Mouse (Mus musculus) kidney, adult 2 months (tissue): ENCODE measurements around the gene Rangrf.
A peak's percentile ranks its signal among the peaks of the same experiment; 100 is the strongest.

ENCODE experiments used
- CTCF ChIP-seq: fragments of 200-500 bp; conservative IDR thresholded peaks from 2 replicates; pipeline ENCODE4 v1.5.1; 2011; ENCODE audit warnings: low read depth, mild to moderate bottlenecking, control low read depth, low read length, moderate library complexity, mixed read lengths; ENCODE audit not compliant: insufficient read depth, insufficient read length
- POLR2A ChIP-seq: fragments of 200-500 bp; IDR thresholded peaks from one replicate; pipeline ENCODE4 v1.6.1; 2011; ENCODE audit warnings: low read depth, low read length, control low read depth

DNA sequence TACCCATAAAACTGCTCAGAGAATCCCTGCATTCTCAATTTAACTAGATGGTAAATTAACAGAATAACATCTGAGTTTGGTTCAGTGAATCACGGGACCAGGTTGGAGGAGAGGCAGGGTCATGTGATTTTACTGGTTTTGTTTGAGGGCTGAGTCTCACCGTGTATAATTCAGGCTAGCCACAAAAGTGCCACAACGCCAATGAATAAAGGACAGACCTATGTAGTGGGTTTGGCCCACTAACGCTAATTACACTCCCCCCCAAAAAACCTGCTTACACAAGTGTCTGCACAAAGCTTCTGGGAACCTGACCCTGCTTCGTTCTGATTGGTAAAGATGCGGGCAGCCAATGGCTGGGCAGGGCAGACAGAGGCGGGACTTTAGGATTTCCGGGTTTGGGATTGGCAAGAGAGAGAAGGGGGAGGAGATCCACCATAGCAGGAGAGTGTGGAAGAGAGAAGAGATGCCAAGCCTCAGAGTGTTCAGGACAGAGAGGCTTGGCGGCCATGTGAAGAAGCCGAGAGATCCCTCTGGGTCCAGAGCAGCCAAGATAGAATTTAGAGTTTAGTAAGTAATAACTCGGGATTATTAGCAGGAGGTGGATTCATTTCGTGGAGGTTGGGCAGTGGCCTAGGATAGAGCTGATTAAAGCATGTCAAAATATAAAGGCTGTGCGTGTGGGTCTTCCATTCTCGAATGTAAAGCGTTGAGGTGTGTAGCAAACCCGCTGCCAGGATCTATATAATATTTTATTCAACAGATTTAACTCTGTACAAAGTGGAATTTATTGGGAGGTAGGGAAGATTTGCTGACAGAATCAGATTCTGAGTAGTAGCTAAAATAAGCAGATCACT lies 35.3 kb downstream of the Rangrf start:
- TF ChIP-seq POLR2A (peak; percentile 65), CTCF (no peak)
